Mouse (Mus musculus) granulocyte monocyte progenitor cell, adult 5-6 weeks (primary cell): ENCODE measurements at regions not wholly inside any gene's neighbourhood (a gene's known extent, or its start where the extent isn't known, plus 50 kb on each side); places are given as distances from the start of the nearest gene placed in this dataset.

Experiments used
- ATAC-seq: replicated peaks from 2 replicates; pipeline ENCODE4 v1.8.0; 2016; ENCODE audit warnings: mild to moderate bottlenecking, moderate TSS enrichment, inconsistent platforms; ENCODE audit not compliant: poor library complexity, severe bottlenecking

DNA sequence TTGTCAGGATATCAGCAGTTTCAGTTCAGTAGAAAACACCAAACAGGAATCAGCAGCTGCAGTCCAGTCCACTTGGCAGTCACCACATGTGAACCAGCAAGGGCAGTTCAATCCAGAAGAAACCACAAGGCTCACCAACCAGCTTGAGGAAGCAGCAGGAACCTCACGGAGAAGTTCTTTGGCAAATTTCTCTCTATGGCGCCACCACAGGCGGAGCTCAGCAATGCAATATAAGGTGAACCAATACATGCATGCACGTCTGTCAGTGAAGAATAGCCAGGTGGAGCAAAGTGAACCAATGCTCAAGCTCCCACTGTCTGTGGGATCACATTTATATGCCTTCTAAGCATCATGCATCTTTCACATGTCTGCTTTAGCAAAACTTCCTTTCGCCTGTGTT, 132.9 kb downstream of the Tomm20 start:
- no peak for ATAC-seq

DNA sequence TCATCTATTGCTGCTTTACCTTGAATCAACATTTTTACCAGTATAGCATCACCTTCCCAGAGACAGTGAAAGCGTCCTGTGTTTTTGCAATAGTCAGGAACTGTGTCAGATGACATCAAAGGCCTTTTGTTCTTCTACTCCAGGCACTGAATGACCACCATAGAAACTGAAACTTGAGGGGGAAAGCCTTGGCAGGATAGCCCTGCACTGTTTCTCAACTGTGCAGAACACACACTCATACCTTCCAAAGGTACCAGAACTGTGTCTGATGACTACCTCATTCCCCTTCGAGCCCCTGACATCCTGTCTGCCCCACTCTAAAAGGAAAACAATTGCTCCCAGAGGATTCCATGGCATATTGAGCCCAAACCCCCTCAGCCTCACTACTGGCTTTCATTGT, 134.3 kb downstream of the Tomm20 start:
- ATAC-seq, result 0 out of 2 replicates have a peak, but pooled peaks have one; percentile 7

DNA sequence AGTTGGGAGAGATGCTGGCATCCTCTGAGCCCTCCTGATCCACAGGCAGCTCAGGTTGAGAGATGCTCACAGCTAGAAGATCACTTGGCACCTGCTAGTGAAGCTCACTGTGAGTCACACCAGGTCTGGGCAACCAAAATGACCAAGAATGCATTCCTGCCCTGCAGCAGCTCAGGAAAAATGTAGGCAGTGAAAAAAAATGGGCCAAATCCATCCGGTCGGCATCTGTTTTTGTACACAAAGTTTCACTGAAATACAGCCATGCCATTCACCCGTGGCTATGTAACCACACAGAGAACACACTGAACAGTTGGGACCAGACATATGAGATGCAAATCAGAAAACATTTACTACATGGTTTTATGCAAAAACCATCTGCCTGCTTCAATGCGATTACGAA, 135.1 kb downstream of the Tomm20 start:
- ATAC-seq, result no peak

DNA sequence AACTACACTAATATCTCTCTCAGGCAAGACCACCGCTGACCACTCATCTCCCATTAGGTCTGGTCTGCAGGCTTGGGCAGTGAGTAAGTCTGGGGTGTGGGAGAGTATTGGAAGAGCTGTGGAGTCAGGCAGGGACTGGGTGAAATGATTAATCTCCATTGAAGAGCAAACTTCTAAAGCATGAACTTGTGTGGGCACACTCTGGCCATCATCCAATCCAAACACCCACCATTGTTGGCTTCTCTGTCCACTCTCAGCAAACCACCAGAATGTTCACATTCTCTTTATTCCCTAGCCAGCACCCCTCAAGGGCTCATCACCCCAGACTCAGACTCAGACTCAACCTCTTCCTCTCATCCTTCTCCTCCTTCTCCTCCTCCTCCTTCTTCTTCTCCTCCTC, 136.3 kb downstream of the Tomm20 start:
- no peak for ATAC-seq

DNA sequence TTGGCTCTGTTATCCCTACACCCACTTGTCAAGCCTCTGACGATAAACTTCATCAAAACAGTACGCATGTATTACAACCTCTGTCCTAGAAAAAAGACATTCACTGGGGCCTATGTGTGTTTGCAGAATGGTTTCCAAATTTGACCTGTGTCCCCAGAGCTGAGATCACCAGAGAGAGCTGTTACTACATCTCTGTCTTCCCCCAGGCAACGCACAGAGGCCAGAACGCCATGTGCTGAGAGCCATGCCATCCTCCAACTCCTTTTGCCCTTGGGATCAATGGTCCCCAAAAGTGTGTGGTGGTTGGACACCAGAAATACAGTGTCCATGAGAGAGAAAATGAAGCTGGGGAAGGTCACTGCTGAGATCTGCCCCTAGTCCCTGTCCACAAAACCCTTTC, 137.1 kb downstream of the Tomm20 start:
- ATAC-seq, result no peak

DNA sequence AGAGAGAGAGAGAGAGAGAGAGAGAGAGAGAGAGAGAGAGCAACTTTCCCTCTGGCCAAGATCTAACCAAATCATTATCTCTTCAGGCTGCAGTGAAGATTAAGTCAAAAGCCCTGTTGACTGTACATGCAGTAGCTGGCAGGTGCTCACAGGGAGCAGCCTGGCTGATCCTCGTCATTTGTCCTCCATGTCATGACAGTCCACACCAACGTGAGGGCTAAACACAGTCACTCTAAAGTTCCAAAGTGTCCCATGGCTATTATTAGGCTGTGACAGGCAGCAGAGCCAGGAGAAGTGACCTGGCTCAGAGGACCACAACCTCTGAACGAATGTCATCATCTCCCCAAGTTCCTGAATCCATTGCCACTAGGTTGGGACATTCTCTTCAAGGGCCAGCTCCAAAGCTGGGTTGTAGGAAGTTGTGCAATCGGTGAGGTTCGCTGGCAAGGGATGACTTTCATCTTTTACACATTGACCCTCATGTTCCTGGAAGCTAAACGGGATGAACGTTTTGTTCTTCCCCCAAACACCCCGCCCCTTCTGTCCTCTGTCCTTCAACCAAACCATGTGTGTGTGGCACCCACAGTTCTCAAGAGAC, 138.4 kb downstream of the Tomm20 start:
- peak; percentile 70 for ATAC-seq

DNA sequence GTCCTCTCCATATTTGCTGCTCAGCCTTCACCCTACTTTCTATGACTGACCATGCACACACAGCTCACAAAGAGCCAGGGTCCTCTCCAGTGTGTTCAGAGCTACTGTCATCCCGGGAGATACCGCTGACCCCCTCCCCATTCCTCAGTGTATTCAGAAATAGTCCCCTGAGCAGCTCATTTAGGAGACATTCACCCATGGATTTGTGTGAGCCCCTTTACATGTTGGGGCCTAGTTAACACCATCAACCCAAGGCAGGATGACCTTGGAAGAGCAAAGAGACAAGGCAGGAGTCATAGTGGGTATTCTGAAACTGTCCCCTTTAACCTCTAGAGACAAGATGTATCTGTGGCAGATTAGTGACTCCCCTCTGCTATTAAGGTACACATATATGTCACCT, 139.1 kb downstream of the Tomm20 start:
- no peak for ATAC-seq

DNA sequence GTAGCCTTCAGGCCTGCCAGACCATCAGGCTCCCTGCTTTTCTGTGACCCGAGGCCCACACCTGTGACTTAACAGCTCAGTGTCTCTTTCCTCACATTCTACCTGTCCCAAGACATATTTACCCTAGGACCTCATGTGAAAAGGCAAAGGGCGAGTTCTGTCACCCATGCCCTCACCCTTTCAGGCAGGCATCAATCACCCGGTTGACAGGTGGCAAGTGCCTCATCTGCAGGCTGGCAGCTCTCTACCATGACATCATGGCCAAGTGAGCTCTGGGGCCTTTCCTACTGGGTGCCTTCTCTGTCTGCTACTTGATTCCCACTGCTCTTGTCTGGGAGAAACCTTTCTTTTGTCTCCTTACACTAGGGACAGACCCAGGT, 139.5 kb downstream of the Tomm20 start:
- no peak for ATAC-seq

DNA sequence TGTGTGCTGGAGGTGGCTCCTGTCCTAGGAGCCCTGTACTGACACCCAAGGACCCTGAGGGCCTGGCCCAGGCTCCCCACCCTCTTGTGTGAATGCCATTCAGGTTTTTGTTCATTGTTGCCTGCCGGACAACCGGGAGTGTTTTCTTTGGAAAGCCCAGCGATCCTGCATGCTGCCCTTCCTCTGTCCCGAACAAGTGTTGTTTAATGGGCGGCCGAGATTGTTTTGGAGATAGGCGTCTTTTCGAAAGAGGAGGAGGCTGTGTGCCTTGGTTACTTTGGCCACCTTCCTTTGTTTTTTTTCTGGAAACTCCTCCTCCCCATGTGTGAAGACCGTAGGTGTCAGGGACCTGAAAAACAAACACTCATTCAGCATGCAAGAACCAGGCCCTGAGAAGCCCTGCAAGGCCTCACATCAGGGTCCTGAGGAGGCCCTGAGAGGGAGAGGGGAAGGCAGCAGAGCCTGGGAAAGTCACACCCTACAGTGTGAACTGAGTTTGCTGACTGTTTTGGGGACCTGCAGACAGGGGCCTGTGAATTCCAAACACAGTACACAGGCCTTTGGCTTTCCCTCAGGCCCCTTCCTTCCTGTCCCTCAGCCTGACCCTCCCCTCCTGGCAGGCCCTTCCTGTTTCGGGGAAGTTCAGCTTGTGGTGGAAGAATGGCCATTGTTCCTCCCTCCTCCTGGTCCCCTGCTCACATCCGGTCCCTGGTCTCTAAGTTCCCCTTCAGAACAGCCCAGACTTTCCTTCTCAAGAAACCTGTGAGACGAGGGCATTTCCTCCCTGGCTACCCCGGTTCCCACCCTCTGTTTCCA, 140.1 kb downstream of the Tomm20 start:
- peak; percentile 60 for ATAC-seq

DNA sequence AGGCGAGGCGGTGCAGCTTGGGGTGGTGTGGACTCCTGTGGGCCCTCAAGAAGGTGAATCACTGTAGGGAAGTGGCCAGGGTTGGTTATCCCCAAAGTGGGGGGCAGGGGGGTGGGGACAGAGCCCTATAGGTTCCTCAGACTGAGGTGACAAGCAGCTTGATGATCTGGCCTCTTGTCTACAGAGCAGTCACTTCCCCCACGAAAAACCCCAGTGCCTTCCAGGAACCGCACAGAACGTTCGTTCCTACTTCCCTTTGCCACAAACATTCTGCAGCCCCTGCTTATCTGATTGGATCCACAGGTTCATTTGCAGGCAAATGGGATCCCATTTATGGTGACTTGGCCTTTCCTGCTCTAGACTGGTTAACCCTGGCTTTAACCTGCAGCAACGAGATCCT, 141.5 kb downstream of the Tomm20 start:
- peak; percentile 51 for ATAC-seq

DNA sequence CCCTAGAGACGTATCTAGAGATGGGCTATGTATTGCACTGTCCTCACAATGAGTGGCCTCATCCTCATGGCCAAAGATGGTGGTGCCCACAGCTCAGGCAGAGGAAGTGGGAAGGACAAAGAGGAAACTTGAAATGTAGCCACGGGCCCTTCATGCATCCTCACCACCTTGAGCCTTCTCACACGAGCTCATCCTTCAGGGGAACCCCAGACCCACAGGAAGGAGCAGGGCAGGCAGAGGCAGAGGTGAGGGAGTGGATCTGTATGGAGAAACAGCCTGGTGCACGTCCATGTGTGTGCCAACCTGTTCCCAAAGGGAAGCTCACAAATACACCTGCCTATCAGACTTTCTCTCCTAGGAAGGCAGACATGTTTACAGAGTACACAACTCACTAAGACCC, 143.0 kb downstream of the Tomm20 start:
- ATAC-seq, result peak; percentile 12

DNA sequence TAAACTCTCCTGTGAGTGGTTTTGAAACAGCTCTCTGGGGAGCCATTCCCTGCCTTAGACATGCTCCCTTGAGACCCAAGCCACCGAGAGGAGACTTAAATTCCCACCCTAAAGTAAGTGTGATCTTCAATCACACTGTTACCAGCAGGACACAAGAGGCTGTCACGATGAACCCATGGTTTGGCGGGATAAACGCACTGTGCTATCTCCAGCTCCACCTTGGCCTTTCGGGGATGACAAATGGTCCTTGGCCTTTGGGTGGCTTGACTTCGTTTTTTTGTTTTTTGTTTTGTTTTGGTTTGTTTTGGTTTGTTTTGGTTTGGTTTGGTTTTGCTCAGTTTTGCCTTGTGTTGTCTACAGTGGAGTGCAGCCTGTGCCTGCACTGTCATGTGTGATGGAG, 144.7 kb downstream of the Tomm20 start:
- ATAC-seq, result no peak

DNA sequence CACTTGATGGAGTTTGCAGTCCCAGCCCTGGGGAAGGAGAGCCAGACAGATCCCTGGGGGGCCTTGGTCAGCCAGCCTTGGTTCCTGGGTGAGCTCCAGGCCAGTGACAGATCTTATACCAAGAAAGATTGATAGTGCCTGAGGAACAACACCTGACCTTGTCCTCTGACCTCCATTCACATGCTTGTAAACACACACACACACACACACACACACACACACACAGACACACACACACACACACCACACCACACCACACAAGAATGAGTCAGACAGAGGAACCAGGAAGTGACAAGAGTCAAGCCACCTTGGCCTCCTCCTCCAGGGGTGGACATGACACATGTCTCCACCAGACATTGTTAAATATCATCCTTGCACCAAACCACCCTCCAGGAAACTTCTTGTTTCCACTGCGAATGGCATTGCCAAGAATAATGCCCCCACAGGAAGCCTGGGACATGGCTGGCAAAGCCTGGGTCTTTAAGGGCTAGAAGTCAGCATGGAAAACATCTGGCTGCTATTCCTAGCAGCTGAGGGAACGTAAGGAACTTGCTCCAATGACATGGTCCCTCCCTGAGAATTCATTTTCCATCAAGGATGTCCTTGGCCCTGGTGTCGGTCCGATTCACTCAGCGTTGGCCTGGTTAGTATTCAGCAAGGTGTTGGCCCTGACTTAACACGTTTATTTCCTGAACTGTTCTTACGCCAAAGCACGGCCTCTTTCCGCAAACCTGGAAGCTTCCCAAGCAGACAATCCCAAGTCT, 147.9 kb downstream of the Tomm20 start:
- peak; percentile 68 for ATAC-seq

DNA sequence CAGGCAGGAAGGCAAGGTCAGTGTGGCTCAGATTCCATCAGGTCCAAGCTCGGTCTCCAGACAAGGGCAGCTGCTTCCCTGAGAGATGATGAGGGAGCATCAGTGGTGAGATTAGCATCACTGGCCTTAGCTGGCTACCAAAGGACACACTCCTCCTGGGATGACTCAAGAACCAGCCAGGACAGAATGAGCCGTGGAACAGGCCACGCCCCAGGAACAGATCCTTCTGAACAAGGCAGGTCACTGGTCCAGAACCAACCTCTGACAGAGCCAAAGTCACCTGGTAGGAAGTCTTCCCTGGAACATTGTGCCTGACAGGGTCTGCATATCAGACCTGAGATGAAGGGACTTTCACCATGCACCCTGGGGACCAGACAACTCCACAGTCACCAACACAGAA, 152.0 kb downstream of the Tomm20 start:
- no peak for ATAC-seq

DNA sequence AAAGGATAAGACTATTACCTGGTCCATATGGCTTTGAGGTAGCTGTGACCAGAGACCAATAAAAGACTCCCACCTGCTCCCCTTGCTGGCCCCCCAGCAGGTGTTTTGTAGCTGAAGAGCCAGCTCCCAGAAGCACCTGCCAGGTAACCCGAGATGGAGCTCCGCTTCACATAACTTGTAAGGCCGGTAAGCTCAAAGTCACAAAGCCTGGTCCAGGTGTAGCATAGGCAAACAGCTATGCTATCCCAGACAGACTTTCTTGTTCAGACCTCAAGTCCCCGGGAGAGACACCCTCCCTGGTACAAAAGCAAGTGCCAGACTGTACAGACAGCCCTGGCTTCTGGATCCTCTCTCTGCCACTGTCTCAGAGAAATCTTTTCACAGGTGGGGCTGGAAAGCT, 154.6 kb downstream of the Tomm20 start:
- no peak for ATAC-seq

DNA sequence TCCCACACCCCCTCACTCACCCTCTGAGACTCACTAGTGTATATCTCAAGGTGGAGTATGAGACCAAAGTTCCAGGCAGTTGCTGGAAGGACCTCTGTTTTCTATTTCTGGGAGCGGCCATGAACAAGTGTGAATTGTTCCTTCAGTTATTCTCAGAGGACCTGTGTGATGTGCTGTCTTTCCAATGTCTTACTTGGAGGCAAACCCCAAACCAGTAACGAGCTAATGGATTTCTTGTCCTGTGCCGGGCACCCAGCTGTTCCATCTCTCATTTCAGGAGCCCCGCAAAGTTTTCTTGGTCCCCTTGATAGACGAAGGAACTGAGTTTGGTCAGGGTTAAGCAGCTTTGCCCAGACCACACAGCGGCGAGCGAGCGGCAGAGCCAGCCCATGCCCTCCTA, 155.4 kb downstream of the Tomm20 start:
- no peak for ATAC-seq

DNA sequence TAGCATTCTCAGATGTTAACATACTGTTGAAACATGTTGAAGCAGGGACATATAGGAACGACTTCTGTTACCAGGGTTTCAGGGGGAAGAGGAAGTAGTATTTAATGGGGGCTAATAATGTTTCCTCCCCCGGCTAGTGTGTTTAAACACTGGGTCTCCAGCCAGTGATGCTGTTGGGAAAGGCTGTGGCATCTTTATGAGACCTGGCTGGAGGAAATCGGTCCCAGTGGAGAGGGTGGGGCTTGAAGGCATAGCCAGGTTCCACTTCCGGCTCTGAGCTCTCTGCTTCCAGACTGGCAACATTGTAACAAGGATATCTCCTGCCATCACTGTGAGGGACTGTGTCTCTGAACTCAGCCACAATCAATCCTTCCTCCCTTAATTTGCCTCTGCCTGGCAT, 156.6 kb downstream of the Tomm20 start:
- peak; percentile 82 for ATAC-seq

DNA sequence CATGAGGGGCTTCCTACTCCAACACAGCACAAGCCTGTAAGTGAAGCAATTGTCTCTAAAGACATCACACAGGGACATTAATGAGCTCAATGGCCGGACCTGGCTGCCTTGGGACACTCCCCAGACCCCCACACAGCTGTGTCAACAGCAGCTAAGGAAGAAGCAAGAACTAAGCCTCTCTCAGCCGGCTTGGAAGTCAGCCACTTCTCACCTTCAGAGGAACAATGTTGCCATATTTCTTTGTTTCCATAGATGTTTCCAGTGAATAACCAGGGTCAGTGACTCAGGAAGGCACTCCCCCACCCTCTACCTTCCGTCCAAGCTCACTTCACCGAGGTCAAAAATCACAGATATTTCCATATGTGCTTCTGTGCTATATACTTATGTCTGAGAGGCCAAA, 157.0 kb downstream of the Tomm20 start:
- ATAC-seq, result peak; percentile 26

DNA sequence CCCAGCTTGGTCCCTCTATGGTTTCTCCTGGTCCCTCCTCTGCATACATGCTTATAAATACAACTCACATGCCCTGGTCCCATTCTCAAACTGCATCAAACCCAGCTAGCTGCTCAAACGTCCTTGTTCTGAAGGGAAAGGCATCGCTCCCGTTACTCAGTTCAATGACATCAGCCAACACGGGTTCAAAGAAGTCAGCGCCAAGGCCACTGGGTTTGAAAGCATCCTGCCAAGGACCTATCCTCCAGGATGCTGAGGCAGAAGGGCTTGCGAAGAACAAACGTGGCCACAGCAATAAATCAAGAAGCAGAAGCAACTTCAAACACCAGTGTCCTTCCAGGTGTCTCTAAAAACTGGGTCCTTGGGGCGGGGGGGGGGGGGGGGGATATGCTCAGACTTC, 158.2 kb downstream of the Tomm20 start:
- ATAC-seq, result no peak

DNA sequence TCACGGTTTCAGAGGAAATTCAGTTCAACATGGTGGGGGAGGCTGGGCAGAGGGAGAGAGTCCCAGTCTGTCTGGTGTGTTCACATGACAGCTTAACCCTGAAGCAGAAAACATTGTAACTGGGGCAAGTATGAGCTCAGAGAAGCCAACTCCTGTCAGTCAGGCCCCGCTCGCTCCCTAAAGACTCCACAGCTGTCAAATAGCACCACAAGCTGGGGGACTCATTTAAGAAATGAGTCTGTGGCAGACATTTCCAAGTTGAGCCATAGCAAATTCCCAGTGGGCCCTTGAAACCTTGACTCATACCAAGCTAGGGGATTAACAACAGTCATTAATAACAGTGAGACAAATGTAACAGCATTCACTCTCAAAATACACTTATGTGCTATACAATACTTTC, 160.4 kb downstream of the Tomm20 start:
- ATAC-seq, result no peak

DNA sequence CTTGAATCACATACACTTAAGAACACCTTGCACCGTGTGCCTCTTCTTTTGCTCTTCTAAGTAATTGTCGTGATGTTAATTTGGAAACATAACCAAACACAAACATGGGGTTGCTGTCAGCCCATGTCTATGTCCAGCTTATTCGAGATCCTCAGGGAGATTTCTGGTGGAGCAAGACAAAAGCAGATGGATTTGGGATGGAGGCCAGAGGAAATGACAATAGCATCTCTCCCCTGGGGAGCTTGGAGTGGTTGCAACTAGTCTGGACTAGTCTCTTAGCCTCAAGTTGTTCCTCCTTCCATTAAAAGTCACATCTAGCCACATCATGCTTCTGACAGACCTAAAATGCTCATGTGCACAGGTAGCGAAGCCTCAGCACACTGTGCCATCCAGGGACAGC, 161.0 kb downstream of the Tomm20 start:
- ATAC-seq, result no peak
